Mouse (Mus musculus) spleen, postnatal 14 days (tissue): ENCODE results near the gene Fzr1.

Source experiments
- DNase-seq, 2 experiments: peaks; one replicate each; pipeline ENCODE4 v3.0.0; 2021 to 2022; ENCODE audit warnings: low spot score in 2 of 2

The Fzr1 gene

GRCm38 (mm10) chr10:81416581-81417226 lies 38.4 kb upstream of the Fzr1 start:
- DNase-seq: no peak

DNA sequence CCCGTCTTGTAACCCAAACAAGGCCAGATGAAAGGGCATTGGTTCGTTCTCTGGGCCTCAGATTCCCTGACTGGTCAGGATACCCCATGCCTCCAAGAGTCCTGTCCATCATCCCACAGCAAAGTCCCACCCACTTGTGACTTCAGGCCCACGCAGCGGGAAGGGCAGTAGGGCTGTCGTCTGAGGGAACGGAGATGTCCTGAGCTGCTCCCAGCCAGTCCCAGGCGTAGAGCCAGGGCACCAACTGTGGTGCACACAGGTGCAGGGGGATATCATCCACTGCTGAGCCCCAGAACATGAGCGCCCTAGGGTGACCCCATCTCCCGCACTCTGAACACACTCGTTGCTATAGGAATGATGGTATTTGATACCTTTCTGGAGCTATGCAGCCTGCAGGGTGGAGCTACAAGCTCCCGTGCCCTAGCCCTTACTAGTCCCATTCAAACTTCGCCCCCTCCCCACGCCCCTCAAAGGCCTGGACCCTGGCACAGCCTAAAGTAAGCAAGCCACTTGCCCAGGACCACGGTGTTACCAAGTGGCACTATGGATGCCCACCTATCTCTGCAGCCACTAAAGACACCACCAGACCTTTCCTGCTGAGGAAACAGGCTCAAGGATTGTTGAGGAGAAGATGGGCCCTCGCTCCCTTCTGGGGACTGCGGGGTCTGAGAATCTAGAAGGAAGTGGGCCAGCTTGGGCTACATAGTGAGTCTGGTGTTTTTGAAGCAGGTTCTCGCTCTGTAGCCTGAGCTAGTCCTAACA lies 37.4 kb upstream of the Fzr1 start:
- DNase-seq: no peak

DNA sequence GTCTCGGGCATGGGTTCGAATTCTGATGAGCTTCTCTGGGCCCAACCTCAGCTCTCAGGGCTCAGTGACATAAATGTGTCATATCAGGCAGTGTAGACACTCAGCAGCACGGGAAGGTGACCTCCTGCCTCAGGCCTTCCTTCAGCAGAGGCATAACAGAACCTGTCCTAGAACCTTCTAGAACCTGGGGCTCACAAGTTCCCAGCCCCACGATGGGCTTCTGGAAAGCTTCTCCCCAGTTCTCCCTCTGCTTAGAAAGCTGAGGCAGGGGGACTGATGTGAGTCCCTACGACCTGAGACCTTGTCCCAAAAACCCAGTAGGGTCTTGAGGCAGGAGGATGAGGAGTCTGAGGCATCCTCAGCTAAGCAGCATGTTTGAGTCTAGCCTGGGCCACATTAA lies 36.8 kb upstream of the Fzr1 start:
- no peak for DNase-seq

DNA sequence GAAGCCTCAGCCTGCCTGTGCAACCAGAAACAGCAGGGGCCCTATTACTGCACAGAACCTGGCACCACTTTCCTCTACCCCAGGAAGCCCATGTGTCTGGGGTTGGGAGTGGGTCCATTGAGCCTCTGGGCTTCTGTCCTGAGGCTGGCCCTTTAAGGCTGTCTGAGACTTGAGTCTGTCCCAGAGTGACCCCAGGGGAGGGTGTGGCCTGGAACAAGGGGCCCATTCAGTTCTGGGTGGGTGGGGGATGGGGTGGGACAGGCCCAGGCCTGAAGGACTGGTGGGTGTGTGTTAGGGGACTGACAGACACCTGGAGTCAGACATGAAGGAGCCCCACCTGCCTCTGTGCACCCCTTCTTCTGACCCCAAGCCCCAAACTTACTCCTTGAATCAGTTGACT lies 36.4 kb upstream of the Fzr1 start:
- DNase-seq: no peak

- no peak for DNase-seq
Measured at GRCm38 (mm10) chr10:81413310-81414261, 35.3 kb upstream of the Fzr1 start.

DNA sequence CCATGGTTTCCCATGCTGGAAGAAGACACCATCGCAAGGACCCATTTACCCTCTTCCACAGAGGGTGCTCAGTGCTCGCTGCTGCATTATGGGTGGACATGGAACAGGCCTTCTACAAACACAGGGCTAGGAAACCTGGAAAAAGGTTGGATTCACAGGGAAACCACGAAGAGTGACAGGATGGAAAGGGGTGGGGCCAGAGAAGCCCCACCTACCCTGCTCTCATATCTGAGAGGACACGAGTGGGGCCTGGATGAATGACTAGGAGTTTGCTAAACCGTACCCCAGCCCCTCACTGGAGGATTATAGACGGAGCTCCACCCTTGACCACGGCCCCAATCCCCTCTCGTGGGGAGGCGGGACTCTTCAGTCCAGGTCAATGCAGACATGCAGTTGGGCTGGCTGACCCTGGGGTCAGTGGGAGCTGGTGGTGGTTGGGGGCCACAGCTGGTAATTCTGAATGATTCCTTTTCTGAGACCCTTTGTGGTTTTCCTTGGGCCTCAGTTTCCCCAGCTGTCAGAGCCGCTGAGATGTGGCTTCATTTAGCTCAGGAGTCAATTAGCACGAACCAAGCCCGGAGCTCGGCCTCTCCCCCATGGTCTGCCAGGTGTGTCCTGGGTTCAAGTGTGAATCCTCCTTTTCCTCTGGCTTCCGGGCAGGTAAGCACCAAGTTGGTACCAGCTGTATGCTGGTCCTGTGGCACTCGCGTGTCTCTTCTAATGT lies 34.4 kb upstream of the Fzr1 start:
- no peak for DNase-seq

GRCm38 (mm10) chr10:81411471-81412400 lies 33.4 kb upstream of the Fzr1 start:
- DNase-seq: no peak

GRCm38 (mm10) chr10:81410981-81411380 lies 32.7 kb upstream of the Fzr1 start:
- DNase-seq: no peak

DNA sequence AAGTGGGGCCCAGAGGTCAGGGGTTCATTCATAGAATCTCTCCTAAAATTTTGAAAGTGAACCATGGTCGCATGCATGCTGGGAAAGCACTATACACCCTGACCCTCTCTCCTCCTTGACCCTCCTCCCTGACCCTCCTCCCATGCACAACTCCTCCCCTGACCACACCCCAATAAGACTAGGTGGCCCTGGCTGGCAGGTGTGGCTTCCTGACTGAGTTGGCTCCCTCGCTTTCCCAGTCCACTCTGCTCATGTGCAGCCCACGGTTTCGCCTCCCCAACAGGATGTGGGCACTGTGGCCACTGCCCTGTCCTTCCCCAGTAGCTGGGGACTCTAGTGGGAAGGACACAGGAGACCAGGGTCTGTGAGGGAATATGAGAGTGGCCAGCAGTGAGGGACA lies 32.0 kb upstream of the Fzr1 start:
- no peak for DNase-seq

DNA sequence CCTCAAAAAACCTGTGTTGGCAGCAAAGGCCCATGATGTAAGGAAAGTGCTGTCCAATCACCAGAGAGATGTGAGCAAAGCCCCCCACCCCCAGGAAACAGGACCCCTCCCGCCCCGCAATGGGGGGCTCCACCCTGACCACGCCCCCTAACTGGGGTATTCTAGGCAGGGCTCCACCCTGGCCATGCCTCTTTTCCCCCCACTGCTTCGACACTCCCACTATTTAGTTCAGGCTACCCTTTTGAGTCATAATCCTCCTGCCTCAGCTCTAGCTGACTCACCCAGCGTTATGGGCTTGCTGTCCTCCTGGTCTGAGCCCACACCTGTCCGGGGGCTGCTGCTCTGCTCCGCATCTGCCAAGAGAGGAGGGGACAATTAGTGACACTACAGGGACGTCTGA lies 31.0 kb upstream of the Fzr1 start:
- no peak for DNase-seq

GRCm38 (mm10) chr10:81408871-81409291 lies 30.6 kb upstream of the Fzr1 start:
- peak; percentile 62 to 78 for DNase-seq

GRCm38 (mm10) chr10:81408424-81408729 lies 30.1 kb upstream of the Fzr1 start:
- no peak for DNase-seq

- peak in 1 of 2 experiments; percentile 45 for DNase-seq
Measured at GRCm38 (mm10) chr10:81407539-81408423, 29.5 kb upstream of the Fzr1 start.

GRCm38 (mm10) chr10:81406504-81407440 lies 28.5 kb upstream of the Fzr1 start:
- no peak for DNase-seq

GRCm38 (mm10) chr10:81405588-81406201 lies 27.4 kb upstream of the Fzr1 start:
- DNase-seq: peak; percentile 49 to 75

- DNase-seq: no peak
Measured at GRCm38 (mm10) chr10:81404720-81405119, 26.4 kb upstream of the Fzr1 start.

DNA sequence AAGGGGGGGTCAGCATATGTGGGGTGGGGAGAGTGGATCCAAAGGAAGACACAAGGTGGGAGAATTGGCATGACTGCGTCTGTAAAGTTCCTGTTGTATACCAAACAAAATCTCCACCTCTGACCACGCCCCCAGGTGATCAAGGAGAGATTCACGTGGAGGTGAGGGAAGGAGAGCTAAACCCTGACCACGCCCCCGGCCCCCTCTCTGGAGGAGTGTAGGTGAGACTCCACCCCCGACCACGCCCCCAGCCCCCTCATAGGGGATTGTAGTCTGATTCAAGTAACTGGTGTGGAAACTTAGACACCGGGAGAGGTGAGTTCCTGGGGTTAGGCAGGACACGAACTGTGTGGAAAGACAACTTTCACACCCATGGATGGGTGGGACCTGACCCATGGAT lies 25.8 kb upstream of the Fzr1 start:
- no peak for DNase-seq

- DNase-seq: no peak
Measured at GRCm38 (mm10) chr10:81403511-81403910, 25.2 kb upstream of the Fzr1 start.
